Mouse (Mus musculus) spleen, adult 2 months (tissue): ENCODE data around the gene Serpina3k.

Experiments used
- CTCF ChIP-seq: fragments of 200-500 bp; IDR thresholded peaks from 2 replicates; pipeline ENCODE4 v1.5.1; 2011; ENCODE audit warnings: mild to moderate bottlenecking, inconsistent platforms; ENCODE audit not compliant: insufficient read depth, insufficient read length, insufficient replicate concordance; ENCODE audit errors: extremely low read depth
- POLR2A ChIP-seq: fragments of 200-500 bp; IDR thresholded peaks from 2 replicates; pipeline ENCODE4 v1.6.1; 2011; ENCODE audit warnings: low read depth, low read length, inconsistent platforms

GRCm38 (mm10) chr12:104369986-104370385, 31.7 kb downstream of the Serpina3k start:
- TF ChIP-seq CTCF (no peak), POLR2A (no peak)
